Mouse (Mus musculus): ENCODE data around the gene Ablim1. TPM values are rescaled to one million over a fixed set of nuclear protein-coding genes. Genes with fewer than 3 reads are reported as not detected.

The Ablim1 gene
- total and polyA plus RNA-seq, 3 experiments, result 101 to 454 (median 418) TPM

- no peaks in the 10 kb centered on the region for H3K36me3 ChIP-seq (ENCODE audit: control insufficient read depth, insufficient read depth, low read length)
- DNase-seq, result no peak
- WGBS, result 80% methylated on average over 9 of the region's 9 CpGs
- H3K27me3 ChIP-seq (ENCODE audit: control insufficient read depth, insufficient read depth, low read length), result no peaks in the 10 kb centered on the region
- H3K4me3 ChIP-seq, result no peak overlapping the region
- H3K27ac ChIP-seq, result no peak overlapping the region
- no peaks in the 10 kb centered on the region for H3K79me2 ChIP-seq (replicated peaks; ENCODE audit: control insufficient read depth, insufficient read depth, low read length)
- intact Hi-C loops (cut with DNase I), result loop anchor here (10.0 kb wide), 1 partner anchor 396 kb away; no protein-coding TSS in a partner anchor
- H3K4me1 ChIP-seq (ENCODE audit: control insufficient read depth, insufficient read depth, low read length), result peaks cover 3% of the 10 kb centered on the region; the same call in 1 of the 2 replicates
- H3K9ac ChIP-seq (ENCODE audit: low read depth, low read length), result no peak overlapping the region
- TF ChIP-seq POLR2A (IDR thresholded peaks at IDR 0.05; ENCODE audit: insufficient read depth, low read depth, low read length), result no peak
- no peak for TF ChIP-seq CTCF (IDR thresholded peaks at IDR 0.05)
- TF ChIP-seq EP300 (IDR thresholded peaks at IDR 0.05; ENCODE audit: insufficient read depth, low read depth, low read length), result no peak
These were observed 6.1 kb upstream of the Ablim1 start for GRCm38 (mm10) chr19:57320656-57321382.

GRCm38 (mm10) chr19:57316597-57316996 is 1.9 kb upstream of the Ablim1 start:
- H3K4me1 ChIP-seq (ENCODE audit: control insufficient read depth, insufficient read depth, low read length), result peaks cover 9% of the 10 kb centered on the region
- WGBS, result 88% methylated on average over 3 of the region's 3 CpGs
- no peak overlapping the region for H3K9ac ChIP-seq (ENCODE audit: low read depth, low read length)
- no peaks in the 10 kb centered on the region for H3K27me3 ChIP-seq (ENCODE audit: control insufficient read depth, insufficient read depth, low read length)
- H3K4me3 ChIP-seq, result no peak overlapping the region
- no peak for DNase-seq
- TF ChIP-seq POLR2A (IDR thresholded peaks at IDR 0.05; ENCODE audit: insufficient read depth, low read depth, low read length) (no peak), CTCF (IDR thresholded peaks at IDR 0.05) (no peak)
- H3K27ac ChIP-seq, result no peak overlapping the region
- intact Hi-C loops (cut with DNase I), result no loop called here
- no peaks in the 10 kb centered on the region for H3K36me3 ChIP-seq (ENCODE audit: control insufficient read depth, insufficient read depth, low read length)
- peaks cover 3% of the 10 kb centered on the region; the same call in 1 of the 2 replicates for H3K79me2 ChIP-seq (replicated peaks; ENCODE audit: control insufficient read depth, insufficient read depth, low read length)

GRCm38 (mm10) chr19:57315013-57315565 is 370 bp upstream of the Ablim1 start:
- 26% methylated on average over 11 of the region's 11 CpGs for WGBS
- intact Hi-C loops (cut with DNase I), result loop anchor here (2.0 kb wide), 1 partner anchor 48 kb away; no protein-coding TSS in a partner anchor
- no peak for DNase-seq
- H3K27me3 ChIP-seq (ENCODE audit: control insufficient read depth, insufficient read depth, low read length), result no peaks in the 10 kb centered on the region
- TF ChIP-seq CTCF (IDR thresholded peaks at IDR 0.05), result no peak
- no peak for TF ChIP-seq EP300 (IDR thresholded peaks at IDR 0.05; ENCODE audit: insufficient read depth, low read depth, low read length)
- no peak; the same call in 1 of the 2 replicates for TF ChIP-seq POLR2A (IDR thresholded peaks at IDR 0.05; ENCODE audit: insufficient read depth, low read depth, low read length)
- H3K36me3 ChIP-seq (ENCODE audit: control insufficient read depth, insufficient read depth, low read length), result peaks cover 7% of the 10 kb centered on the region
- H3K79me2 ChIP-seq (replicated peaks; ENCODE audit: control insufficient read depth, insufficient read depth, low read length), result peaks cover 3% of the 10 kb centered on the region; the same call in 1 of the 2 replicates
- peak overlapping the region; percentile 99 for H3K27ac ChIP-seq
- peaks cover 11% of the 10 kb centered on the region for H3K4me1 ChIP-seq (ENCODE audit: control insufficient read depth, insufficient read depth, low read length)
- peak overlapping the region; percentile 88 for H3K9ac ChIP-seq (ENCODE audit: low read depth, low read length)
- peak overlapping the region; percentile 94 for H3K4me3 ChIP-seq

- Histone ChIP-seq H3K9ac (ENCODE audit: low read depth, low read length) (peak overlapping the region; percentile 88), H3K4me3 (peak overlapping the region; percentile 94), H3K79me2 (replicated peaks; ENCODE audit: control insufficient read depth, insufficient read depth, low read length) (peaks cover 4% of the 10 kb centered on the region; the same call in 1 of the 2 replicates), H3K4me1 (ENCODE audit: control insufficient read depth, insufficient read depth, low read length) (peaks cover 13% of the 10 kb centered on the region), H3K27me3 (ENCODE audit: control insufficient read depth, insufficient read depth, low read length) (no peaks in the 10 kb centered on the region), H3K36me3 (ENCODE audit: control insufficient read depth, insufficient read depth, low read length) (peaks cover 8% of the 10 kb centered on the region), H3K27ac (peak overlapping the region; percentile 99)
- 25% methylated on average over 3 of the region's 3 CpGs for WGBS
- DNase-seq, result no peak
- TF ChIP-seq CTCF (IDR thresholded peaks at IDR 0.05), result no peak
- no peak for TF ChIP-seq POLR2A (IDR thresholded peaks at IDR 0.05; ENCODE audit: insufficient read depth, low read depth, low read length)
- TF ChIP-seq EP300 (IDR thresholded peaks at IDR 0.05; ENCODE audit: insufficient read depth, low read depth, low read length), result no peak
- intact Hi-C loops (cut with DNase I), result loop anchor here (2.0 to 5.0 kb wide), 2 partner anchors 47 to 117 kb away; no protein-coding TSS in a partner anchor
These were observed 801 bp downstream of the Ablim1 start for GRCm38 (mm10) chr19:57313891-57314345.

GRCm38 (mm10) chr19:57313226-57313625 is 1.5 kb downstream of the Ablim1 start:
- H3K79me2 ChIP-seq (replicated peaks; ENCODE audit: control insufficient read depth, insufficient read depth, low read length), result peaks cover 5% of the 10 kb centered on the region; the same call in 1 of the 2 replicates
- peak overlapping the region; percentile 94 for H3K4me3 ChIP-seq
- H3K27me3 ChIP-seq (ENCODE audit: control insufficient read depth, insufficient read depth, low read length), result no peaks in the 10 kb centered on the region
- 34% methylated on average over 10 of the region's 10 CpGs for WGBS
- TF ChIP-seq CTCF (IDR thresholded peaks at IDR 0.05) (no peak), EP300 (IDR thresholded peaks at IDR 0.05; ENCODE audit: insufficient read depth, low read depth, low read length) (no peak)
- peaks cover 9% of the 10 kb centered on the region for H3K36me3 ChIP-seq (ENCODE audit: control insufficient read depth, insufficient read depth, low read length)
- intact Hi-C loops (cut with DNase I), result loop anchor here (5.0 kb wide), 1 partner anchor 116 kb away; no protein-coding TSS in a partner anchor
- peak overlapping the region; percentile 99 for H3K27ac ChIP-seq
- peaks cover 13% of the 10 kb centered on the region for H3K4me1 ChIP-seq (ENCODE audit: control insufficient read depth, insufficient read depth, low read length)
- peak in 1 of 2 experiments; percentile 32 for DNase-seq
- H3K9ac ChIP-seq (ENCODE audit: low read depth, low read length), result peak overlapping the region; percentile 67

Measured in heart, adult 2 months (tissue).